Mouse (Mus musculus) testis, adult 2 months (tissue): ENCODE data around the gene Ccdc86.

Experiments
- CTCF ChIP-seq: fragments of 200-500 bp; IDR thresholded peaks from 2 replicates; pipeline ENCODE4 v1.5.1; 2012; ENCODE audit warnings: low read depth, mild to moderate bottlenecking, inconsistent platforms, low read length, moderate library complexity; ENCODE audit not compliant: control insufficient read depth, insufficient read depth, insufficient replicate concordance
- POLR2A ChIP-seq: fragments of 200-500 bp; IDR thresholded peaks from 2 replicates; pipeline ENCODE4 v1.6.1; 2012; ENCODE audit warnings: low read depth, mild to moderate bottlenecking, inconsistent platforms, low read length, moderate library complexity; ENCODE audit not compliant: control insufficient read depth

- TF ChIP-seq CTCF (no peak), POLR2A (no peak)
These were observed 24.8 kb downstream of the Ccdc86 start for GRCm38 (mm10) chr19:10924220-10924619.
